Mouse (Mus musculus) heart, adult 2 months (tissue): ENCODE results near the gene Lgi2. TPM values are rescaled to one million over a fixed set of nuclear protein-coding genes. Genes with fewer than 3 reads are reported as not detected.

ENCODE experiments used
- DNase-seq, 2 experiments: peaks; one replicate each; pipeline ENCODE4 v3.0.0; 2021
- H3K27ac ChIP-seq: fragments of 200-600 bp; 2 replicates; pipeline ENCODE4 v1.8.1; 2022
- H3K27me3 ChIP-seq: fragments of 200-500 bp; 2 replicates; pipeline ENCODE4 v1.6.1; 2012; ENCODE audit warnings: mild to moderate bottlenecking, low read length, inconsistent platforms, mixed read lengths; ENCODE audit not compliant: control insufficient read depth, insufficient read depth
- H3K36me3 ChIP-seq: fragments of 200-500 bp; 2 replicates; pipeline ENCODE4 v1.6.1; 2012; ENCODE audit warnings: low read length, inconsistent platforms; ENCODE audit not compliant: control insufficient read depth, insufficient read depth
- H3K4me1 ChIP-seq: fragments of 200-500 bp; 2 replicates; pipeline ENCODE4 v1.6.1; 2011; ENCODE audit warnings: low read length; ENCODE audit not compliant: control insufficient read depth, insufficient read depth
- H3K4me3 ChIP-seq: fragments of 200-600 bp; 2 replicates; pipeline ENCODE4 v1.8.1; 2022
- H3K79me2 ChIP-seq: fragments of 200-500 bp; replicated peaks from 2 replicates; pipeline ENCODE4 v1.6.1; 2012; ENCODE audit warnings: mild to moderate bottlenecking, inconsistent platforms, low read length, moderate library complexity, mixed read lengths; ENCODE audit not compliant: control insufficient read depth, insufficient read depth
- H3K9ac ChIP-seq: fragments of 200-500 bp; 2 replicates; pipeline ENCODE4 v1.6.1; 2012; ENCODE audit warnings: low read depth, mild to moderate bottlenecking, control low read depth, inconsistent platforms, low read length, mixed read lengths
- CTCF ChIP-seq: fragments of 200-600 bp; IDR thresholded peaks from 2 replicates; pipeline ENCODE4 v1.8.1; 2022; ENCODE audit warnings: antibody characterized with exemption, mild to moderate bottlenecking, moderate library complexity
- EP300 ChIP-seq: fragments of 200-500 bp; IDR thresholded peaks from 2 replicates; pipeline ENCODE4 v1.6.1; 2011; ENCODE audit warnings: low read depth, low read length, control low read depth; ENCODE audit not compliant: insufficient read depth
- POLR2A ChIP-seq: fragments of 200-500 bp; IDR thresholded peaks from 2 replicates; pipeline ENCODE4 v1.6.1; 2011; ENCODE audit warnings: mild to moderate bottlenecking, low read depth, low read length, control low read depth; ENCODE audit not compliant: insufficient read depth
- WGBS: fragments of 180-500 bp; shearing (Covaris S2); methylation state at CpG from one replicate; pipeline ENCODE4 v1.1.7; 2018; 5-methylcytosine and 5-hydroxymethylcytosine counted together
- intact Hi-C: fragments of 180-260 bp; cut with DNase I; formaldehyde crosslinking; loops from one replicate; pipeline ENCODE4 v1.15.1; 2025
- polyA plus RNA-seq: library from polyadenylated mRNA; depleted of rRNA; stranded (reverse); fragments of >200 nt; gene quantifications from 2 replicates; pipeline ENCODE4 v1.2.3, GENCODE M21; 2012; rRNA removed
- total RNA-seq, 2 experiments: library from RNA; stranded (reverse); gene quantifications; 2 replicates each; pipeline ENCODE4 v1.2.3; 2021

The Lgi2 gene
- total and polyA plus RNA-seq, 3 experiments, result 0.32 to 0.88 (median 0.39) TPM

GRCm38 (mm10) chr5:52495671-52496070 lies 70.6 kb downstream of the Lgi2 start:
- DNase-seq, result no peak
- intact Hi-C loops, result no loop called here
- Histone ChIP-seq H3K79me2 (no peaks in the 10 kb centered on the region), H3K4me3 (no peak overlapping the region), H3K27me3 (no peaks in the 10 kb centered on the region), H3K4me1 (no peaks in the 10 kb centered on the region), H3K9ac (no peak overlapping the region), H3K36me3 (no peaks in the 10 kb centered on the region), H3K27ac (no peak overlapping the region)
- TF ChIP-seq CTCF (no peak), POLR2A (no peak), EP300 (no peak)
- 76% methylated on average over 11 of the region's 14 CpGs for WGBS

GRCm38 (mm10) chr5:52491496-52491895 lies 74.8 kb downstream of the Lgi2 start:
- no peak overlapping the region for H3K27ac ChIP-seq
- TF ChIP-seq POLR2A (no peak), CTCF (no peak), EP300 (no peak)
- 85% methylated on average over 6 of the region's 6 CpGs for WGBS

GRCm38 (mm10) chr5:52487559-52488430 lies 78.5 kb downstream of the Lgi2 start:
- Histone ChIP-seq H3K79me2 (no peaks in the 10 kb centered on the region), H3K27ac (no peak overlapping the region), H3K36me3 (no peaks in the 10 kb centered on the region), H3K4me3 (no peak overlapping the region), H3K4me1 (no peaks in the 10 kb centered on the region), H3K9ac (no peak overlapping the region), H3K27me3 (no peaks in the 10 kb centered on the region)
- TF ChIP-seq CTCF, result no peak
- no peak for TF ChIP-seq EP300
- no peak for TF ChIP-seq POLR2A
- no peak for DNase-seq
- intact Hi-C loops, result no loop called here
- 59% methylated on average over 13 of the region's 13 CpGs for WGBS

More at GRCm38 (mm10) chr5:52491496-52491895, 74.8 kb downstream of the Lgi2 start:
- H3K79me2 ChIP-seq, result no peaks in the 10 kb centered on the region
- intact Hi-C loops, result no loop called here
- no peak for DNase-seq
- H3K4me3 ChIP-seq, result no peak overlapping the region
- H3K36me3 ChIP-seq, result no peaks in the 10 kb centered on the region
- H3K27me3 ChIP-seq, result no peaks in the 10 kb centered on the region
- no peak overlapping the region for H3K9ac ChIP-seq
- H3K4me1 ChIP-seq, result no peaks in the 10 kb centered on the region

Other genes starting within 250 kb of the Lgi2 start
- gene Sod3, start 202.7 kb downstream of the Lgi2 start, total RNA-seq, result 10 to 100 TPM; 14.8 to 15.1 TPM
- gene Sod3, start 202.7 kb downstream of the Lgi2 start, polyA plus RNA-seq, result 31.4 and 42.8 TPM in 2 replicates
- 1 to 10 TPM; 7.2 to 7.4 TPM for gene Ccdc149, start 94.9 kb downstream of the Lgi2 start, total RNA-seq
- gene Ccdc149, start 94.9 kb downstream of the Lgi2 start, polyA plus RNA-seq, result 3.0 and 4.7 TPM in 2 replicates
- 1 to 10 TPM; 5.2 to 6.1 TPM for gene Sepsecs, start 103.2 kb upstream of the Lgi2 start, total RNA-seq
- gene Sepsecs, start 103.2 kb upstream of the Lgi2 start, polyA plus RNA-seq, result 3.0 and 5.6 TPM in 2 replicates
- 1 to 10 TPM; 1.1 to 2.3 TPM for gene Pi4k2b, start 175.1 kb upstream of the Lgi2 start, total RNA-seq
- gene Pi4k2b, start 175.1 kb upstream of the Lgi2 start, polyA plus RNA-seq, result 1.6 and 1.9 TPM in 2 replicates
- gene Zcchc4, start 208.9 kb upstream of the Lgi2 start, total RNA-seq, result 1 to 10 TPM; 5.0 to 5.2 TPM
- 4.5 and 7.3 TPM in 2 replicates for gene Zcchc4, start 208.9 kb upstream of the Lgi2 start, polyA plus RNA-seq